Mouse (Mus musculus): ENCODE data around the gene Btbd6. TPM values are rescaled to one million over a fixed set of nuclear protein-coding genes. Genes with fewer than 3 reads are reported as not detected.
A peak's percentile ranks its signal among the peaks of the same experiment; 100 is the strongest.

The Btbd6 gene
- polyA plus RNA-seq, 1 experiment from 2014 or later = 6.3 TPM

DNA sequence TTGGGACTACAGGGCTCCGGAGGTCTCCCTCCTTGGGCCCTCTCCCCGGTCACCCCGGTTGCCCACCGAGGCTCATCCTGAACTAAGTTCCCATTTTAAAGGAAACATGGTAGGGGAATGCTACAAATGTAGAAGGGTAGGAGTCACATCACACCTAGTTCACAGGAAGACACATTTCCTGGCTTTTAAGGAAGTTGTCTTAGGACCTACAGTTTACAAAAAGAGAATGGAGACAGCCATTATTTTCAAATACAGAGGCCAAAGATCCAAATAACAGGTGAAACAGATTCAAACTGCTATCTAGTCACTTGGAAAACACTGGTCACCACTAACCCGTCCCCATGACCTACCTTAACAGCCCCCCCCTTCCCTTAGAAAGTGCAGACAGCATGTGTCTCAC is 36.2 kb downstream of the Btbd6 start:
- DNase-seq (no peak), ATAC-seq (ENCODE audit: low read depth) (no peak)
- H3K9ac ChIP-seq = no peak overlapping the region; the same call in 1 of the 2 replicates
- H3K9me3 ChIP-seq (replicated peaks) = no peaks in the 10 kb centered on the region
- 42% methylated on average over 5 of the region's 5 CpGs for WGBS (ENCODE audit: insufficient replicate concordance)
- H3K36me3 ChIP-seq = no peaks in the 10 kb centered on the region
- 0 out of 2 replicates have a peak overlapping the region, but pooled peaks have one; percentile 84 for H3K27ac ChIP-seq
- H3K4me2 ChIP-seq = no peak overlapping the region
- H3K4me1 ChIP-seq (replicated peaks) = peaks cover 45% of the 10 kb centered on the region
- H3K27me3 ChIP-seq = no peaks in the 10 kb centered on the region
- H3K4me3 ChIP-seq (replicated peaks) = no peak overlapping the region

GRCm38 (mm10) chr12:113013021-113013491 is 36.8 kb downstream of the Btbd6 start:
- no peak for ATAC-seq (ENCODE audit: low read depth)
- Histone ChIP-seq H3K4me3 (replicated peaks) (0 out of 2 replicates have a peak overlapping the region, but pooled peaks have one; percentile 93), H3K36me3 (no peaks in the 10 kb centered on the region), H3K9me3 (replicated peaks) (no peaks in the 10 kb centered on the region), H3K4me1 (replicated peaks) (peaks cover 51% of the 10 kb centered on the region), H3K27me3 (no peaks in the 10 kb centered on the region), H3K27ac (peak overlapping the region; percentile 84), H3K4me2 (peak overlapping the region; percentile 99), H3K9ac (peak overlapping the region; percentile 81)
- WGBS (ENCODE audit: insufficient replicate concordance) = 64% methylated on average over 3 of the region's 3 CpGs
- no peak for DNase-seq

GRCm38 (mm10) chr12:113013604-113014558 is 37.6 kb downstream of the Btbd6 start, which contains the start of gene Pacs2:
Gene Pacs2, plus strand, starts transcription at chr12:113014508.
- Histone ChIP-seq H3K36me3 (no peaks in the 10 kb centered on the region), H3K4me1 (replicated peaks) (peaks cover 56% of the 10 kb centered on the region), H3K27me3 (no peaks in the 10 kb centered on the region), H3K9ac (peak within 1 kb of the TSS; percentile 95), H3K27ac (peak within 1 kb of the TSS; percentile 84), H3K4me2 (peak within 1 kb of the TSS; percentile 99), H3K9me3 (replicated peaks) (no peaks in the 10 kb centered on the region), H3K4me3 (replicated peaks) (peak within 1 kb of the TSS; percentile 93)
- DNase-seq (peak; percentile 90), ATAC-seq (ENCODE audit: low read depth) (peak; percentile 92)
- 5% methylated on average over 74 of the region's 85 CpGs for WGBS (ENCODE audit: insufficient replicate concordance)

DNA sequence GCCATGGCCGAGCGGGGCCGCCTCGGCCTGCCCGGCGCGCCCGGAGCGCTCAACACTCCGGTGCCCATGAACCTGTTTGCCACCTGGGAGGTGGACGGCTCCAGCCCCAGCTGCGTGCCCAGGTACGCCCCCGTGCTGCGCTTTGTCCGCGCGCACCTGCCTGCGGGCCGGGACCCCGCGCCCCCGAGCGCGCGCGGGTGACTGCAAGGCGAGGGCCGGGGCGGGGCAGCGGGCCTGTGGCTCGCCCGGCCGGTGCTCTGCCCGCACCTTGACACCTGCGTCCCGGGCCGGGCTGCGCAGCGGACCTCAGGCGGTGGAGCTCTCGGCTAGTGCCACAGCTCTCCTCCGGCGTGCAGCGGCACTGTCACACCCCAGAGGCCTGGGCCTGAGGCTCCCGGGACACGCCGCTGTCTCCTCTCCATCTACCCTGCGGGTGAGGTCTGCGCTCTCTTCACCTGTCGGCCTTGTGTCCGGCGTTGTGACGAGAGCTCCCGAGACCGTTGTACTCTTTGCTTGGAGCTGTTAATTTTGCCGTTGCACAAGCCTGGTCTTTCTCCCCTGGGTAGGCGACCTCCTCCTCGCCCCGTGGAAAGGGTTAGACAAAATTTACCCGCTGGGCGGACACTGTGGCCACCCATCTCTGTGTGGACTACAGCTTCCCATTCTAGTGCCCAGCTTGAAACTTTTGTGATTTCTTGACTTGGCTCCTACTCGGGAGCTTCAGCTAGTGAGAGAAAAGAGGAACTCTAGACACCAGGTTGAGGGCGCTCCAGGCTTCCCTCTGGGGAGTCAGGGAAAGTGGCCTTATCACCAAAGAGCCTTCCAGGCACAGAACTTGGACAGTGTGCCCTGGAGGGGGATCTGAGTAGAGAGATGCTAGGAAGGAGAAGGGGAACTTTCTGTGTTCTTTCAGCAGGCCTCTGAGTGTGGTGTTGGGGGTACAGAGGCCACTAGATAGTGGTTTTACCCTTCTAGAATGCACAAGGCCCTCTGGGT is 38.6 kb downstream of the Btbd6 start:
- Histone ChIP-seq H3K36me3 (no peaks in the 10 kb centered on the region), H3K9me3 (replicated peaks) (no peaks in the 10 kb centered on the region), H3K9ac (peak overlapping the region; percentile 95), H3K27ac (peak overlapping the region; percentile 81), H3K4me3 (replicated peaks) (peak overlapping the region; percentile 93), H3K27me3 (no peaks in the 10 kb centered on the region), H3K4me1 (replicated peaks) (peaks cover 56% of the 10 kb centered on the region), H3K4me2 (peak overlapping the region; percentile 99)
- ATAC-seq (ENCODE audit: low read depth) (peak; percentile 56), DNase-seq (peak; percentile 56)
- WGBS (ENCODE audit: insufficient replicate concordance) = under 1% methylated on average over 64 of the region's 64 CpGs

DNA sequence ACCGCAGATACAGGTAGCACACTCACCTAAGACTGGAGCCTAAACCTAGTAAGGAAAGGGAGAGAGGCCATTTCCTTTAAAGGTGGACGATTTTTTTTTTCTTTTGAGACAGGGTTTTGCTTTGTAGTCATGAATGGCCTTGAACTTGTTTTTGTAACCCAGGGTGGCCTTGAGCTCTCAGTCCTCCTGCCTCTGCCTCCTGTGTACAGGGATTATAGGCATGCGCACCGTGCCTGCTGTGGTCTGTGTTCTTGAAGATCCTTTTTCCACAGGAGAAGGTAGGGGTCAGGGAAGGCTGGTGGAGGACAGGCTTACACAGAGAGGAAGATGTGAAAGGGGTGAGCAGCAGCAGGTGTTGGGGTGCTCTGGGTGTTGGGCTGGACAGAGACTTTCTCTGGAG is 39.7 kb downstream of the Btbd6 start:
- Histone ChIP-seq H3K36me3 (peaks cover 8% of the 10 kb centered on the region), H3K27ac (no peak overlapping the region), H3K9ac (peak overlapping the region; percentile 95), H3K27me3 (no peaks in the 10 kb centered on the region), H3K9me3 (replicated peaks) (no peaks in the 10 kb centered on the region), H3K4me3 (replicated peaks) (peak overlapping the region; percentile 93), H3K4me2 (peak overlapping the region; percentile 99), H3K4me1 (replicated peaks) (peaks cover 56% of the 10 kb centered on the region)
- WGBS (ENCODE audit: insufficient replicate concordance) = 74% methylated on average over 4 of the region's 4 CpGs
- no peak for DNase-seq
- ATAC-seq (ENCODE audit: low read depth) = no peak

DNA sequence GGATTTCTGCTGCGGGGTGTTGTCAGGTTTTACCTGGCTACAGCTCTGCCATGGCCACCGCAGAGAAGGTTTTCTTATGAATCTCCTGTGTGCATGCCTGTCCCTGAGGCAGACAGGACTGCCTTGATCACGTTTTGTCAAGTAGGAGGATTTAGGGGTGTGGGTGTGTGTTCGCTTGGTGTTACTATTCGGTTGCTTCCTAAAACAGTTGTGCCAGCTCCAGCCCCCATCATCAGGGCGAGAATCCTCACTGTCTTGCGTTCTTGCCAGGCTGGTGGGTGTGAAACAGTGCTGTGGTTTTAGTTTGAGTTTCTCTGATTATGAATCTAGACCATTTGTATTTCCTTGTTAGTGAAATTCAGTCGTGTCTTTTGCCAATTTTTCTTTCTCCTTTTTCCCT is 40.7 kb downstream of the Btbd6 start:
- no peak for DNase-seq
- no peak for ATAC-seq (ENCODE audit: low read depth)
- 70% methylated on average over 8 of the region's 8 CpGs for WGBS (ENCODE audit: insufficient replicate concordance)
- no peaks in the 10 kb centered on the region for H3K27me3 ChIP-seq
- no peaks in the 10 kb centered on the region for H3K9me3 ChIP-seq (replicated peaks)
- H3K36me3 ChIP-seq = peaks cover 11% of the 10 kb centered on the region
- no peak overlapping the region for H3K27ac ChIP-seq
- peaks cover 54% of the 10 kb centered on the region for H3K4me1 ChIP-seq (replicated peaks)
- H3K4me3 ChIP-seq (replicated peaks) = no peak overlapping the region
- H3K9ac ChIP-seq = no peak overlapping the region
- H3K4me2 ChIP-seq = peak overlapping the region; percentile 3; the same call in 1 of the 2 replicates

DNA sequence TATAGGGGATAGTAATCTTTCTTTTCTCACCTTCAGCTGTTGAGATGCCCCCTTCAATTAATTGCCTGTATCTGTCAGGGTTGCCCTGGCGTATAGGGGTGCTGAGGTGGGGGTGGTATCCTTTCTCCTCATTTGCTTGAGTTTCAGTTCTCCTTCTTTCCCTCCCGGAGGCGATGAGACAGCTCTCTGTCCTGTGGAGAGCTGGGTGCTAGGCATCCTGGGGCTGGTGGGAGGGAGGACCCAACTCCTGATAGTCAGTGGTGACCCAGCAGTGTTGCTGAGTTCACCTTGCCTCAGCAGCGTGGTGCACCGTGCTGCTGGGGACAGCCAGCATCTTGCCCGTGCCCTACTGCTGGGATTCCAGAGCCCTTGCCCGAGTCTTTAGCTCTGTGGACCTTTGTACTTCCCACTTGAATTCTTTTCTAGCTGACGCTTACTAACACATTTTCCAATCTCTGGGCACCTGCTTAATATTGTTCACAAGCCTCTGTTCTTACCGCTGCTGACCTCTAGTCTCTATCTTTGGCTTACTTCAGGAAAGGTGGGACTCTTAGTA is 41.2 kb downstream of the Btbd6 start:
- 76% methylated on average over 9 of the region's 9 CpGs for WGBS (ENCODE audit: insufficient replicate concordance)
- H3K4me1 ChIP-seq (replicated peaks) = peaks cover 53% of the 10 kb centered on the region

DNA sequence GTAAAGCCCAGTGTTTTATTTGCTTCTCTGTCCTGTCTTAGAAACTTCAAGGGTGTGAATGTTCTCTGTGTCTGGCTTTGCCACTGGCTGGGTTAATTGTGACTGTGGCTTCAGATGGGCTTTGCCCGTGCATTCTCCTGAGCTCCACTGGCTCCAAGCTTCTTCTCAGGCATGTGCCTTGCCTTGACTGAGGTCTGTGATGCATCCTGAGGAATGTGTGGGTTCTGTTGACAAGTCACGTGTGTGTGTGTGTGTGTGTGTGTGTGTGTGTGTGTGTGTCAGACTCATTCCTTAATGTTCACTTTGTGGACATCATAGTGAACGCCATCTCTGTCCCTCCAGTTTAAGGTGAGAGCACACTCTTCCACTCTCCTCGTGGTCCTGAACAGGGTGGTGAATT is 42.5 kb downstream of the Btbd6 start:
- no peak for ATAC-seq (ENCODE audit: low read depth)
- Histone ChIP-seq H3K36me3 (peaks cover 19% of the 10 kb centered on the region), H3K27me3 (no peaks in the 10 kb centered on the region), H3K9ac (no peak overlapping the region), H3K27ac (no peak overlapping the region), H3K4me2 (no peak overlapping the region), H3K4me3 (replicated peaks) (no peak overlapping the region), H3K4me1 (replicated peaks) (peaks cover 47% of the 10 kb centered on the region), H3K9me3 (replicated peaks) (no peaks in the 10 kb centered on the region)
- DNase-seq = no peak
- WGBS (ENCODE audit: insufficient replicate concordance) = 75% methylated on average over 4 of the region's 4 CpGs

More for the DNA sequence above, 41.2 kb downstream of the Btbd6 start:
- no peak for ATAC-seq (ENCODE audit: low read depth)
- no peaks in the 10 kb centered on the region for H3K27me3 ChIP-seq
- H3K27ac ChIP-seq = no peak overlapping the region
- no peak overlapping the region for H3K4me3 ChIP-seq (replicated peaks)
- no peak overlapping the region for H3K4me2 ChIP-seq
- H3K36me3 ChIP-seq = peaks cover 14% of the 10 kb centered on the region
- DNase-seq = no peak
- H3K9me3 ChIP-seq (replicated peaks) = no peaks in the 10 kb centered on the region
- 0 out of 2 replicates have a peak overlapping the region, but pooled peaks have one; percentile 11 for H3K9ac ChIP-seq

- Histone ChIP-seq H3K27ac (no peak overlapping the region), H3K27me3 (no peaks in the 10 kb centered on the region), H3K36me3 (peaks cover 38% of the 10 kb centered on the region), H3K9ac (no peak overlapping the region), H3K4me3 (replicated peaks) (no peak overlapping the region), H3K9me3 (replicated peaks) (no peaks in the 10 kb centered on the region), H3K4me1 (replicated peaks) (peaks cover 27% of the 10 kb centered on the region), H3K4me2 (no peak overlapping the region)
- ATAC-seq (ENCODE audit: low read depth) = no peak
- DNase-seq = no peak
Measured at GRCm38 (mm10) chr12:113021488-113021887, 45.2 kb downstream of the Btbd6 start.

DNA sequence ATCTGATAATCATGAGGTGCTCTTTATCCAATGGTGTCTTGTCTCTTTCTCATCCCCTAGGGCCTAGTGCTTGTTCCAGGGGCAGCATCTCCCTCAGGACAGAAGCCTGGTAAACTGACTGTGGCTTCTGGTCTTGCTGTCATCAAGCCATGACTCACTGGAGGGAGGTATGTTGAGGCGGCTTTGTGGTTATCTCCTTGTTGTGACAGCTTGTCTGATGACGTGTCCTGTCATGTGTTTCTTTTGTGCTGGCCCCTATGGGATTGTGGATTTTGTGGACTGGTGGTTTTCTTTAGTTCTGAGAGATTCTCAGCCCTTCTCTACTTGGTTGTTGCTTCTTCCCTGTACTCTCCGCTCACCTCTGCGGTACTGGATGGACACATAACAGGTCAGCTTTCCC is 46.8 kb downstream of the Btbd6 start:
- DNase-seq = no peak
- peaks cover 11% of the 10 kb centered on the region for H3K4me1 ChIP-seq (replicated peaks)
- H3K27ac ChIP-seq = no peak overlapping the region
- WGBS (ENCODE audit: insufficient replicate concordance) = 54% methylated on average over 4 of the region's 4 CpGs
- H3K4me2 ChIP-seq = no peak overlapping the region
- peaks cover 54% of the 10 kb centered on the region for H3K36me3 ChIP-seq
- H3K9ac ChIP-seq = no peak overlapping the region
- H3K9me3 ChIP-seq (replicated peaks) = no peaks in the 10 kb centered on the region
- no peak overlapping the region for H3K4me3 ChIP-seq (replicated peaks)
- H3K27me3 ChIP-seq = no peaks in the 10 kb centered on the region
- ATAC-seq (ENCODE audit: low read depth) = no peak

Measured in liver, embryonic 13.5 days (tissue).